Mouse (Mus musculus): Measurements from ENCODE around the gene Mtmr12. TPM values are rescaled to one million over a fixed set of nuclear protein-coding genes. Genes with fewer than 3 reads are reported as not detected.

Mtmr12 gene
- polyA plus RNA-seq, 1 experiment: 18.7 TPM

DNA sequence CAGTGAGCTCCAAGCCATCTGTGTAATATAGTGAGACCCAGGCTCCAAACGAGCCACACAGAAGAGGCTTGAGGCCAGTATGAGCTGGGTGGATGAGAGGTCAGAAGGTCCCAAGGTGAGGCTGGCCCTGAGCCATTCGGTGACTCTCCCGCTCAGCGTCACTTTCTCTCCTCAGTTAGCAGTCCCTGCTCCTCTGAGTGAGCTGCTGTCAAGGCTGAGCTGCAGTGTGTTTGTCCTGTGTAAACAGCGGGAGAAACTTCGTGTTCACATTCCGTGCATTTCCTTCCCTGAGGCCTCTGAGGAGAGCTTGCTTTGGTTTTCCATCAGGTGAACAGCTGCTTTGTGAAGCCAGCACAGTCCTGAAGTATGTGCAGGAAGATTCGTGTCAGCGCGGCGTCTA is 27.6 kb downstream of the Mtmr12 start:
- TF ChIP-seq CTCF (IDR thresholded peaks at IDR 0.05; ENCODE audit: borderline replicate concordance, insufficient read depth, low read depth, low read length) (no peak), POLR2A (IDR thresholded peaks at IDR 0.05; ENCODE audit: borderline replicate concordance, insufficient read depth, low read length) (no peak)
- no peaks in the 10 kb centered on the region for H3K27me3 ChIP-seq (ENCODE audit: control insufficient read depth, insufficient read depth, low read length)
- no peak overlapping the region for H3K27ac ChIP-seq (ENCODE audit: insufficient read depth, low read length)
- peaks cover 12% of the 10 kb centered on the region for H3K4me1 ChIP-seq (ENCODE audit: control insufficient read depth, insufficient read depth, low read length)
- WGBS: 74% methylated on average over 11 of the region's 11 CpGs
- H3K4me3 ChIP-seq (replicated peaks; ENCODE audit: insufficient read depth, low read depth, low read length): no peak overlapping the region
- DNase-seq: no peak

DNA sequence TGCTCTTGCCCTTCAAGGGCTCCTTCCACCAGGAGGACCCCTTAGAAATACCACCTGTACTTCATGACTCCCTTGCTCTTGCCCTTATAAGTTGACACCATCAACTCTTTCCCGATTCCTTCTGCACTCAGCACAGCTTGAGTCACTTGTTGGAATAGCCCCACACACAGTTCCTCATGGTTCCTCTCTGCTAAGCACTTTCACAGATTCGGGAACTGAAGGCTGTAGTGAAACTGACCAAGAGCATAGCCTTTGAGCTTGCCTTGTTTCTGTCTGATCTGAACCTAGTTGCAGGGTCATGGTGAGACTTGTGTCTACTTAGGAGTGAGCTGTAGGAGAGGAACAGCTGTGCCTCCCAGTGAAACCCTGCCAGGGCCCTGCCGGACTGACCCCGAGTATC is 28.2 kb downstream of the Mtmr12 start:
- WGBS: 25% methylated on average over 4 of the region's 4 CpGs
- Histone ChIP-seq H3K4me1 (ENCODE audit: control insufficient read depth, insufficient read depth, low read length) (peaks cover 8% of the 10 kb centered on the region), H3K4me3 (replicated peaks; ENCODE audit: insufficient read depth, low read depth, low read length) (no peak overlapping the region), H3K27ac (ENCODE audit: insufficient read depth, low read length) (no peak overlapping the region), H3K27me3 (ENCODE audit: control insufficient read depth, insufficient read depth, low read length) (no peaks in the 10 kb centered on the region)
- DNase-seq: no peak
- TF ChIP-seq POLR2A (IDR thresholded peaks at IDR 0.05; ENCODE audit: borderline replicate concordance, insufficient read depth, low read length) (no peak), CTCF (IDR thresholded peaks at IDR 0.05; ENCODE audit: borderline replicate concordance, insufficient read depth, low read depth, low read length) (no peak)

DNA sequence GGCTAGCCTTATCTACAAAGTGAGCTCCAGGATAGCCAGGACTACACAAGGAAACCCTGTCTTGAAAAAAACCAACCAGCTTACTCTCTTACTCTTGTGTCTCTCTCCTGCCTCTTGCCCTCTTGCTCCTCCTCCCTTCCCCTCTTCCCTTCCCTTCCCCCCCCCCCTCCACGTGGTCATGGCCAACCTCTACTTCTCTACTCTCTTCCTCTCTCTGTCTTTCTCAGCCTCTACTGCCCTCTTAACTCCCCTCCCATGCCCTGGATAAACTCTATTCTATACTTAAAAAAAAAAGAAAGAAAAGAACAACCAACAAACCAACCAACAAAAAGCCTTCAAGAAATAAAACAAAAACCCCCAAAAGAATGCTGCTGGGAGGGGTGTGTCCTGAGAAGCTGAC is 30.7 kb downstream of the Mtmr12 start:
- H3K4me1 ChIP-seq (ENCODE audit: control insufficient read depth, insufficient read depth, low read length): peaks cover 4% of the 10 kb centered on the region
- no peaks in the 10 kb centered on the region for H3K27me3 ChIP-seq (ENCODE audit: control insufficient read depth, insufficient read depth, low read length)
- H3K4me3 ChIP-seq (replicated peaks; ENCODE audit: insufficient read depth, low read depth, low read length): no peak overlapping the region
- 65% methylated on average over 1 of the region's 1 CpGs for WGBS
- TF ChIP-seq CTCF (IDR thresholded peaks at IDR 0.05; ENCODE audit: borderline replicate concordance, insufficient read depth, low read depth, low read length): no peak
- no peak overlapping the region for H3K27ac ChIP-seq (ENCODE audit: insufficient read depth, low read length)
- no peak for DNase-seq

DNA sequence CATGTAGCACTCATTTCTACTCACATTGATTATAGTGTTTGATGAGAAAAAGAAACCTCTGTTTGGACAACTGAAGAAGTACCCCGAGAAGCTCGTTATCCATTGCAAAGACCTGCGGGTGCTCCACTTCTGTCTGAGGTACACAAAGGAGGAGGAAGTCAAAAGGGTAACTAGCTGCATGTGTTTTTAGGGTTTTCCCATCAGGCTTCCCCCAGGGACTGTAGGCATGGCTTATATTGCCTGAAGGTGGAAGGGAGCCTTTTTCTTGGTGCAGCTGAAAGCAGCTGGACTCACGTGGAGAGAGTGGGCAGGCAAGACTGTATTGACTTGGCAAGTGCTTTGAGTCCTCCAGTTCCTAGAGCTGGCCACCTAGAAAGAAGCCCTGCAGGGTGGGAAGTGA is 31.2 kb downstream of the Mtmr12 start:
- Histone ChIP-seq H3K4me3 (replicated peaks; ENCODE audit: insufficient read depth, low read depth, low read length) (no peak overlapping the region), H3K4me1 (ENCODE audit: control insufficient read depth, insufficient read depth, low read length) (peaks cover 4% of the 10 kb centered on the region; the same call in 1 of the 2 replicates)
- 82% methylated on average over 4 of the region's 4 CpGs for WGBS

DNA sequence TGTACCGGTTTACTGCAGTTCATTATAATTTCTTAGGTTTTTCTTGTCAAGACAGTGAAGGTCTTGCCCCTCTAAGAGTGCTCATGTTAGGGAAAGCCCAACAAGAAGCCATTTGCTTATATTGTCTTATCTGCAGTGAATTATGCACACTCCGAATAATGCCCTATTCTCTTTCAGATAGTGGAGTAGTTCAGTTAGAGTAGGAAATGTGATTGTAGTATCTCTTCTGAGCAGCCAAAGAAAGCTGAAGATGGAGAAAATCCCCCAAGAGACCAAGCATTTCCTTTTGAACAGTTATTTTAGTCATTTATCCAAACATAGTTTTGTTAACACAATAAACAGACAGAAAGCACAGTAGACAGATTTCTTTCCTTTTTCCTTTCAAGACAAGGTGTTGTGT is 32.1 kb downstream of the Mtmr12 start:
- H3K27me3 ChIP-seq (ENCODE audit: control insufficient read depth, insufficient read depth, low read length): no peaks in the 10 kb centered on the region
- TF ChIP-seq CTCF (IDR thresholded peaks at IDR 0.05; ENCODE audit: borderline replicate concordance, insufficient read depth, low read depth, low read length) (no peak), POLR2A (IDR thresholded peaks at IDR 0.05; ENCODE audit: borderline replicate concordance, insufficient read depth, low read length) (no peak)
- DNase-seq: no peak
- no peak overlapping the region for H3K4me3 ChIP-seq (replicated peaks; ENCODE audit: insufficient read depth, low read depth, low read length)
- peaks cover 4% of the 10 kb centered on the region; the same call in 1 of the 2 replicates for H3K4me1 ChIP-seq (ENCODE audit: control insufficient read depth, insufficient read depth, low read length)
- 91% methylated on average over 2 of the region's 2 CpGs for WGBS
- no peak overlapping the region for H3K27ac ChIP-seq (ENCODE audit: insufficient read depth, low read length)

More for the DNA sequence above, 31.2 kb downstream of the Mtmr12 start:
- no peak overlapping the region for H3K27ac ChIP-seq (ENCODE audit: insufficient read depth, low read length)
- no peak for DNase-seq
- no peaks in the 10 kb centered on the region for H3K27me3 ChIP-seq (ENCODE audit: control insufficient read depth, insufficient read depth, low read length)
- TF ChIP-seq POLR2A (IDR thresholded peaks at IDR 0.05; ENCODE audit: borderline replicate concordance, insufficient read depth, low read length) (no peak), CTCF (IDR thresholded peaks at IDR 0.05; ENCODE audit: borderline replicate concordance, insufficient read depth, low read depth, low read length) (no peak)

DNA sequence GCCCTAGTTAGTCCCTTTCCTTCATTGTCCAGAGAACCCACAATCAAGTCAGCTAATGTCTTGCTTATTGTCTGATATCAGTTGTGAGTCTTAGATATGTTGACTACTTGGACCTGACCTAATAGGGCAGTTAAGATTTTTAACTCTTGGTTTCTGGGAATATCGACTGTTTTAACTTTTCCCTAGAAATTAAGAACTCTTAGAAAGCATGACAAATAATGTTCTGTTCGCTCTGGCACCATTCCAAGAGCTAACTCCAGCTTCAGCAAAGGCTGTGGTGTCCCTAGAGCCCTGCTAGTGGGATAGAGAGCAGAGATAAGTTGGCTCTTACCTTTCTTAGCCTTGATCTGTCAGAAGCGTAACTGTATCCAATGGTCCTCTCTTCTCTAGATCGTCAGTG is 32.7 kb downstream of the Mtmr12 start:
- DNase-seq: no peak
- Histone ChIP-seq H3K4me1 (ENCODE audit: control insufficient read depth, insufficient read depth, low read length) (peaks cover 2% of the 10 kb centered on the region; the same call in 1 of the 2 replicates), H3K27me3 (ENCODE audit: control insufficient read depth, insufficient read depth, low read length) (no peaks in the 10 kb centered on the region), H3K27ac (ENCODE audit: insufficient read depth, low read length) (no peak overlapping the region), H3K4me3 (replicated peaks; ENCODE audit: insufficient read depth, low read depth, low read length) (no peak overlapping the region)
- WGBS: 71% methylated on average over 4 of the region's 4 CpGs
- no peak for TF ChIP-seq POLR2A (IDR thresholded peaks at IDR 0.05; ENCODE audit: borderline replicate concordance, insufficient read depth, low read length)
- TF ChIP-seq CTCF (IDR thresholded peaks at IDR 0.05; ENCODE audit: borderline replicate concordance, insufficient read depth, low read depth, low read length): no peak

DNA sequence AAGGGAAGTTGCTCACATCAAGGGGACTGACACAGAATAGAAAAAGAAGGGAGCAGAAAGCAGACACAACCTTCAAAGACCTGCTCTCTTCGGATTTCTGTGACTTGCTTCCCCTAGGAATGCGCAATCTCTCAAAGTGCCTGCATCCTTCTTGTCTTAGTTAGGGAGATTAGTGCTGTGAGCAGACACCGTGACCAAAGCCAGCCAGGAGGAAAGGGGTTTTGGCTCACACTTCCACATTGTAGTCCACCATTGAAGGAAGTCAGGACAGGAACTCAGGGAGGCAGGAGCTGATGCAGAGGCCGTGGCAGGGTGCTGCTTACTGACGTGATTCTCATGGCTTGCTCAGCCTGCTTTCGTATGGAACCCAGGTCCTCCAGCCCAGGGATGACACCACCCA is 33.5 kb downstream of the Mtmr12 start:
- DNase-seq: no peak
- no peak for TF ChIP-seq POLR2A (IDR thresholded peaks at IDR 0.05; ENCODE audit: borderline replicate concordance, insufficient read depth, low read length)
- TF ChIP-seq CTCF (IDR thresholded peaks at IDR 0.05; ENCODE audit: borderline replicate concordance, insufficient read depth, low read depth, low read length): no peak
- no peak overlapping the region for H3K27ac ChIP-seq (ENCODE audit: insufficient read depth, low read length)
- WGBS: 78% methylated on average over 6 of the region's 6 CpGs
- H3K27me3 ChIP-seq (ENCODE audit: control insufficient read depth, insufficient read depth, low read length): no peaks in the 10 kb centered on the region
- no peaks in the 10 kb centered on the region; the same call in 1 of the 2 replicates for H3K4me1 ChIP-seq (ENCODE audit: control insufficient read depth, insufficient read depth, low read length)
- no peak overlapping the region for H3K4me3 ChIP-seq (replicated peaks; ENCODE audit: insufficient read depth, low read depth, low read length)

DNA sequence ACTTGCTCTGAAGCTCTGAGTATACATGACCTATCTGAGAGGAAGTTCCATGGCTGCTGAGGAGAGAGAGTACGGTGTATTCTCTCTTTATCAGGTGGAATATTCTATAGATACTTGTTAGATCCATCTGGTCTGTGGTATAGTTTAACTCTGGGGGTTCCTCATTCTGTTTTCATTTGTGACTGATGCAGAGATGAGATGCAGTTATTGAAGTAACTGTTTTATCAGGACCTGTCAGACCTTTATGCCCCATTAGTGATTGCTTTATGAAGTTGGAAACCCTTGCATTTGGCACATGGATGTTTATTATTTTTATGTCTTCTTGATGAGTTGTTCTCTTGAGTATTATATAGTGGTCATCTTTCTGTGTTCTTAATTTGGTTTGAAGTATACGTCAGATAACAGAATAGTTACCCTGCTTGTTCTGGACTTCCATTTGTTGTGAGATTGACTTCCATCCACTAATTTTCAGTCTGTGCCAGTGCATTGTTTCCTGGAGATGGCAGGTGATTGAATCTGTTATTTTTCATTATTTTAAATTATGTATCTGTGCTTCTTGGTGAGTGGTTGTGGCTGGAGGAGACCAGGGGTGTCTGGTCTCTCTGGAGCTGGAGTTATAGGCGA is 36.0 kb downstream of the Mtmr12 start:
- TF ChIP-seq CTCF (IDR thresholded peaks at IDR 0.05; ENCODE audit: borderline replicate concordance, insufficient read depth, low read depth, low read length) (no peak), POLR2A (IDR thresholded peaks at IDR 0.05; ENCODE audit: borderline replicate concordance, insufficient read depth, low read length) (no peak)
- Histone ChIP-seq H3K4me3 (replicated peaks; ENCODE audit: insufficient read depth, low read depth, low read length) (no peak overlapping the region), H3K27ac (ENCODE audit: insufficient read depth, low read length) (no peak overlapping the region), H3K27me3 (ENCODE audit: control insufficient read depth, insufficient read depth, low read length) (no peaks in the 10 kb centered on the region), H3K4me1 (ENCODE audit: control insufficient read depth, insufficient read depth, low read length) (no peaks in the 10 kb centered on the region)
- no peak for DNase-seq
- 95% methylated on average over 3 of the region's 3 CpGs for WGBS
